Mouse (Mus musculus) ZHBTc4 (cell line): Measurements from ENCODE around the gene Muc13.

Experiments used
- DNase-seq: peaks from one replicate; pipeline ENCODE4 v3.0.0-alpha.2; 2011; ENCODE audit warnings: low read depth, low spot score

The Muc13 gene

DNA sequence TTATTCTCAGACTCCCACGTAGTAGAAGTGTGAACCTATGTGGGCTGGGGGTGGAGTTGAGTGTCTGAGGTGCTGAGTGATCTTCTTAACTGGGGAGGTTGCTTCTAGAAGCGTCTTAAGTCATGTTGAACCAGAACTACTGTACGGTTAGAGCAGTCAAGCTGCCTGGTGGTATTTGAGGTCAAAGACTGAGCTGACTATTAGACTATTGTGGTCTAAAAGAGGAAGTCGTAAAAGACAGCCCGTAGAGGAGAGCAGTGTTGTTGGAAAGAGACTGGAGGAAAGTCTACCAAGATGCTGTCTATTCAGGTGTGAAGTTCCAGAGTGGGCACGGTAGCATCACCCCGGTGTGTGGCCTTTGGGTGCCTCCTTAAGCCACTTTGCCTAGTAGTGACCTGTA, 24.0 kb upstream of the Muc13 start:
- DNase-seq: no peak

DNA sequence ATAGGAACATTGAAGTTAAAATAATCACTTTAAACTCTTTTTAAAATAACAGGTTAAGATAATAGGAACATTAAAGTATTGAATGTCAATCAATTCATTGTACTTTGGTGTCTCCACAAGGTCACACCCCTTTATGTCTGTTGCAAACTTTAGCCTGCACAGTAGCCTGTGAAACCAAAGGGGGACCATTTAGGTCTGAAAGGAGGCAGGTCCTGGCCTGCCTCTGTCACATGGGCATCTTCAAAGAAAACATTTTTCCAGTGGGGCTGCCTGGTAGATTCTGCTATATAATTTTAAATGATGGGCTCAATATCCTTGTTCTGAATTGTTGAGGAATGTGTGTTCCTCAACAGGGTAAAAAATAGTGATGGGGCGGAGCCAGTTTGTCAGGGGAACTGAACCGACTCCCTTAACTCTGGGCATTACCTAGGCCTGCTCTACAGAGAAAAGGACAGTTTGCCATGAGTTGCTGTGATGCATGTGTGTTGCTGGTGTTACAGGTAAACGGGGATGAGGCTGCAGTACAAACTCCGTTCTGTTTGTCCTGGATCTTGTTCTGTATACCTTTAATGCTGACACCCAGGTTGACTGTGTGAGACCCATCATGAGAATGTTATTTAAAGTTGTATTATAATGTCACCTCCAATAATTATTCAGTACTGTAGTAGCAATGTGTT, 22.9 kb upstream of the Muc13 start:
- no peak for DNase-seq

DNA sequence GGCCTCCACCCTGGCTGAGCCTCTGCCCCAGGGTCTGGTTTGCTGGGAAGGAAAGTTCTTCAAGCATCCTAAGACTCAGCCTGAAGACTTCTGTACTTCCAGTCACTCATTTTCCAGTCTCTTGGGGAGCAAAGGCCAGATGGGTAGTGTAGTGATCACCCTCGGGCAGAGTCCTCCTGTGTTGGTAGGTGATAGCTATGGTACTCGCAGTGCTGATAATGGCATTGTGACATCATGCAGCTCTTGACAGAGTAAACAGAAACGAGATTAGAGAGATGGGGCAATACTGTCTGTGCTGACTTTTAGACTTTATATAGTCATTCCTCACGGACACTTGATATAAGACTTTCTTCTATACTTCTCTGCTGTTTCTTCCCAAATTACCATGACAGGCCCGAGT, 21.0 kb upstream of the Muc13 start:
- DNase-seq: no peak

DNA sequence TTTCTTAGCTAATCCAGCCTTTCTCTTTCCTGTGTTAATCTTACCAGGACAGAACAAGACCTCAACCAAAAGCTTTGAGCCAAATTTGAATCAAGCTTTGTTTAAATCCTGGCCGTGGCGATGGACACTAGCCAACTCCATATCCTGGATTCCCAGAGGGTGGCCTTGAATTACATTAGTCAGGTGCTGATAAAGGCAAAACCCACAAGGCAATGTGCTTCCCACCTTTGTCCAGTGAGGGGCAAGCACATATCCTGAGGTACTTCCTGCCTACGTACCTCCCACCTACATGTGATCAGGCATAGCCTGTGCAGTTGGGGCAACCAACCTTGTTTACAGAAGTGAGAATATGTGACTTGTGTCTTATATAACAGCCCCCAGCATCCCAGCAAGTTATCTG, 18.9 kb upstream of the Muc13 start:
- no peak for DNase-seq

DNA sequence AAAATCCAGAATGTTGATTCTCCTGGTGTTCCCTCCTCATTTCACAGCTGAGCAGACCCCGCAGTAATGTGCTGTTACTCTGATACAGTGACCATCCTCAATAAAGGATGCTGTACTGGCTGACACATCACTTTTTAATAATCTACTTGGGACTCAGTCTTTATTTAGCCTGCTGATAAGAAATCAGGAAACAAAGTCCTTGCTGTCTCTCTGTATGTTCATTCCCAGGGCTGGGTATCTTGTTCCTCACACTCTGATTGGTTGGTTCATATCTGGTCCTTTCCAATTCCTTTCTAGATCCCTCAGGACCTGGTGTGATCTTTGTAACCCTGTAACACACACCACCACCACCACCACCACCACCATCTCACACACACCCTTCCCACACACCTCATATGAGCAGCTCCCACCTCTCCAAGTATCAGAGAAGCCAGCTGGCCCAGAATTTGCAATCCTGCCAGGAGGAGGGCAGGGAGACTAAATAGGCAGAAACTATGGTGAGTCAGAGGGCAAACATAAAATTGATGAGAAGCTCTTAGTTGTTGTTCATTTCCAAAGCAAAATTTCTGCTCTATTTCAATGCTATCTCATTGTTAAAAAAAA, 18.0 kb upstream of the Muc13 start:
- no peak for DNase-seq

DNA sequence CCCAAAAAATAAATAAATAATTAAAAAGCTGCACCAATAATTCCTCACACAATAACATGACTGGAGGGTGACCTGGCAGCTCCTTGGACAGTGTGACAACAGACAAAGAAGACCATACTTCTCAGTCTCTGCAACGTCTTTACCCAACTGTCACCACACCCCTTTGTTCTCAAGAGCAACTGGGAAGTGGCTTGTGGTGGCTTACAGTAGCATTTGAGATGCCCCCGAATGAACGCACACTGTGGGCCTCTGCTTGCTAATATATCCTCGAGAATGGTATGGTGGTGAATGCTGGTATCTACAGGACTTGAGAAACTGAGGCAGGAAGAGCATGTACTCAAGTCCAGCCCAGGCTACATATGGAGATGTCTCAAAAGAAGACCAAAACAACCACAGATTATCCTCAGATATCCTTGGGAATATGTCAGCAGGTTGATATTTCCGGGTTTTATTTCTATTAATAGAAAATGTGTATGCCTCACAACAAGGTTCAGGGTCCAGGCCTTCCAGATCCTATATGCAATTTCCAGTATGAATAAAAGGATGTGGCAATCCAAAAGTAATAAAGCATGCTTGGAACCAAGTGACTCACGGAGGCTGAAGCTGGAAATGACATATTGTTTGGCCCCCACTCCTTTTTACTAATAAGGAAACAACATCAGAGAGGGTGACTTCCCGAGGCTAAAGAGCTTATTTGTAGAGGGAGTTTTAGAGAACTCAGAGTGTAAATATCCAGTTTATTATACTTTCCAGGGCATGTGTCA, 16.9 kb upstream of the Muc13 start:
- DNase-seq: no peak

DNA sequence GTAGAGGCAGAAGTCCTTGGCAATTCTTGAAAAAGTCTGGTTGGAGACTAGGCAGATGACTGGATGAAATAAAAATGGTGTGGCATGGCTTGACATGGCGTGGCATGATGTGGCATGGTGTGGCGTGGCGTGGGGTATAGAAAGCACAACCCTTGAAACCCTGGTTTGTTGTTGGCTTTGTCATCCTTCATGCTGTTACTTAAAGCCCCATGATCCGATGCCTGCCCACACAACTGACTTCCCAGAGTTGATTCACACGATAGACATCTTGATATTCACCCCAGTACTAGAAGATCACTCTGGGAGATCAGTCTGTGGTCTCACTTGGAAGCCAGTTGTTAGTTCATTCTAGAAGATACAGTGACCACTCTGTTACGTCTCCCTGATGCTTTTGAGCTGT, 16.2 kb upstream of the Muc13 start:
- no peak for DNase-seq

DNA sequence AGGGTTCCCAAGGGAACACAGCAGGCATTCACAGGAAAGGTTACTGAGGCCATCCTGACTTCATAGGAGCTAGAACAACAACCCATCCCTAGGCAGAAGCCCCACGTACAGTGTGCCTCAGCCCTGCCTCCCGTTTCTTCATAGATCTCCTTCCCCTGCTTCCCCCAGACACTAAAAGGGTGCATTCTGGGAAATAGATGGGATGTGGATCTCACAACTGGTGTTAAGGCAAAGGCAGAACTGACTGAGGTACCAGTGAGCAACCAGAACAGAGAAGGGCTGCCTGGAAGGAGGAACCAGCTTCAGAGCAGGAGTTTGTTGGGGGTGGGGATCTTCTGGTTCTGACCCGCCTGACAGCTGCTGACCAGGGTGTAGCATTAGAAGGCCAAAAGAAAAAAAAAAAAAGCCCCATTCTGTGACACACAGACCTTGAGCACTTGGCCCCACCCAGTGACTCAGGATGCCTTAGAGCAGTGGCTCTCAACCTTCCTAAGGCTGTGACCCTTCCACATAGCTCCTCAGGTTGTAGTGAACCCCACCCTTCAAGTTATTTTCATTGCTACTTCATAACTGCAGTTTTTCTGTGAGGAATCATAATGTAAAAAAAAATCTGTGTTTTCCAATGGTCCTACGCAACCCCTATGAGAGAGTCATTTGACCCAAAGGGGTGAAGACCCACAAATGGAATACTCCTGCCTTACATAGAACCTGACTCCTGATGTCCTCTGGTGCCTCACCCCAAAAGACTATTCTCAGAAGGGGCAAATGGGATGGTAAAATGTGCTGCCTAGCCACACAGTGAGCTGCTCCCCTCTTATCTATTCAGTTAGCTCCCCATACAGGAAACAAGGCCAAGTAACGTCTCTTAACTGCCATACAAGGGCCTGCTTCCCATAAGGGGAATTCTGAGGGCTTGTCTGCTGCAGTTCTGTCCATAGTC, 11.8 kb upstream of the Muc13 start:
- DNase-seq: peak; percentile 19

DNA sequence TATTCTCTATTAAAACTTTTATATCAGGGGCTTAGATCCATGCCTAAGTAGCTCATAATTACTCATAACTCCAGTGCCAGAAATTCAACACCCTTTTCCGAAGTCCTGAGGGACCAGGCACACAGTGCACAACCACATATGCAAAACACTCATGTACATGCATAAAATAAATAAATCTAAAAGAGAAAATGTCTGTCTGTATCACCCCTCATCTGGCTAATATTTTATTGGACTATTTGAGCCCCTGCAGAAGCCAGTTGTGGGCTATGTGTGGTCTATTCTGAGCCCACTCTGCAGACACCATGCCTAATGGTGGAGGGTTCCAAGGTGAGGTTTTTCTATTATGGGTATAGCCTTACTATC, 11.1 kb upstream of the Muc13 start:
- DNase-seq: no peak

DNA sequence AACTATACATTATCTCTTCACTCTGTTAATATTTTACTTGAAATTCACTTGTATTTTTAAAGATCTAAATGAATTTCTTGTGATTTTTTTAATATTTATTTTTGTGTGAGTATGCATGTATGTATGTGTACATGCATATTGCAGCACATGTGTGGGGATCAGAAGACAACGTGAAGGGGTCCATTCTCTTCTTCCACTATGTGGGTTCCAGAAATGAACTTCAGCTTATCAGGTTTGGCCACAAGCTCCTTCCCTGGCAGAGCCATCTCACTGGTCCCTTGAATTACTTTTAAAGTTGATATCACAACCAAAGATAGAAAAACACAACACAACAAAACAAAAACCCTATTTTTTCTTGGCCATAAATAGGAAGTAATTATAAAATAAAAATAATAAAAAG, 9.3 kb upstream of the Muc13 start:
- DNase-seq: no peak

DNA sequence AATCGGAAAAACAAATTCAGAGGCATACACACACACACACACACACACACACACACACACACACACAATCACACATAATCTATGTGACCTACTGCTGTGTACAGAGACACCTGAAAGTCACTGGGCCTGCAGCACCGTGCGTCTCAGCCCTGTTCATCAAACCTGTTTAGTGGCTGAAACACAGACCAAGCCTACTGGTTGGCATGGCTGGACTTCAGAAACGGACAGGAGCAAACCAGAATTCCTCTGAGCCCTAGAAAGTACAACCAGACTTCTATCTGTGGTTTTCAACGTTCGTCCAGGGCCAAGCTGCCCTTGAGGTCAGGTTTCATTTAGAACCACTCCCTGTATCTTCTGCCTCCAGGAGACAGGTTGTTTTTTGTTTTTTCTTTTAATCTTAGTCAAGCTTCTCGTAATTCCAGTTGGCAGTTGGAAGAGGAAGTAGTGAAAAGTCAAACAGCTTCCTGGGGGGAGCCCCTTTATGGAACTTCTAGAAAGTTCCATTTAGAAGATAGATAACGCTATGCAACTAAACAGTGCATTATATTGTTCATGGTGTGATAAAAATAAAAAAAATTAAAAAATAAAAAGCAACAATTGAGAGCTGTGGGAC, 8.6 kb upstream of the Muc13 start:
- DNase-seq: no peak

DNA sequence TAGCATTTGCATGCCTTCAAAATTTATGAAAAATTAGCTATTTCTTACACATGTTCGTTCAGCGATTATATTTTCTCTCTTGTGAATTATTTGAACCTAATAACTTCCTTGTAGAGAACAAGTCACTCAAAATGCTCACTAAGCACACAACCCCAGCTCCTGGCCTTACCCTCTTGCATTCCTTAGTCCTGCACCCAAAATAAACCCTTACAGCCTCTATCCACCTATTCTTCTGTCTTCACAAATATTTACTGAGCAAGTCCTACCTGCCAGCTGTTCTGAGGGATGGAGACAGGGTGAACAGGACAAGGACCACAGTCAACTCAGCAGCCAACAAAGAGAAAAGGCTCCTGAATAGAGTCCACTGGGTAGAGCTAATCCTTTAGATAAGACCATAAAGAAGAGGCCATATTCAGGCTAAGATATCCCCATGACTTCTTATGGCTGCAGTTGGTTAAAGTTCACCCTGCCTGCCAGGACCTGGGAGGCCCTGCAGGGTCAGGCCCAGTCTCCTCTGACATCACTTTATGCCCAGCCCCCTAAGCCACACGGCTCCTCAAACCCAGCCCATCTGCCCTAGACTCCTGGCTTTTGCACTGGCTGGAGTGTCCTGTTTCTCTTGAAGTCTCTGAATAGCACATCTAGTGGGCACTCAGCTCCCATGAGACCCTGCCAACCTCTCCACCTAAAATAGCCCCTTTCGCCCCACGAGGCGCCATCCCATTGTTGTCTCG, 7.0 kb upstream of the Muc13 start:
- no peak for DNase-seq

DNA sequence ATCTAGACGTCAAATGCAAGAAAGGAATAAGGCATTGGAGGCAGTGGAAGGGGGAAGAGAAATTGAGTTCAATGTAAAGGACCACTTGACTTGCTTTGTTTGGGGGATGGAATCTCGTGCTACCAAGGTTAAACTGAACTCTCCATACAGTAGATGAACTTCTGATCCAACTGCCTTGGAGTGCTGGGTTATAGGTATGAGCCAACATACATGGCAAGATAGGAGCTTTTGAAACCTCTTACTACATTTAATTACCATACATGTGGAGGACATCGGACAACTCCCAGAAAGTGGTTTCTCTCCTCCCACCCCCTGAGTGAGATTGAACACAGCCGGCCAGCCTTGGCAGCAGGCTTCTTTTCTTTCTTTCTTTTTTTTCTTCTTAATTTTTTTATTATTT, 1.3 kb downstream of the Muc13 start:
- no peak for DNase-seq

DNA sequence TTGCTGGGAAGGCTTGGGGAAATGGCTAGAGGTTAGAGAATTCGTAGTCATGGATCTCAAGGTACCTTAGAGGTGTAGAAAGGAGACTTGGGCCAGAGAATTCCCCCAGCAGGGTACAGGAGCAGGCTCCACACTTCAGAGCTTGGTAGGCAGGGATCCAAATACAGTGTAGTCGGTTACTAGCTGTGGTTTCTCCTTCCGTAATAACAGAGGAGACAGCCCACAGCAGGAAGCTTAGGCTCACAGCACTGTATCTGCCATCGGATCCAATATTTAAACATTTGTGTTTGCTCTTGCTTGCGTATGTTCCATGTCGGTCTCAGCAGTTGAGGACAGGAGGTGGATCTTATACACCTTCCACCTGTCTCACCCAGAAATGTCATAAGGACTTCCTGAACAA, 2.0 kb downstream of the Muc13 start:
- no peak for DNase-seq

DNA sequence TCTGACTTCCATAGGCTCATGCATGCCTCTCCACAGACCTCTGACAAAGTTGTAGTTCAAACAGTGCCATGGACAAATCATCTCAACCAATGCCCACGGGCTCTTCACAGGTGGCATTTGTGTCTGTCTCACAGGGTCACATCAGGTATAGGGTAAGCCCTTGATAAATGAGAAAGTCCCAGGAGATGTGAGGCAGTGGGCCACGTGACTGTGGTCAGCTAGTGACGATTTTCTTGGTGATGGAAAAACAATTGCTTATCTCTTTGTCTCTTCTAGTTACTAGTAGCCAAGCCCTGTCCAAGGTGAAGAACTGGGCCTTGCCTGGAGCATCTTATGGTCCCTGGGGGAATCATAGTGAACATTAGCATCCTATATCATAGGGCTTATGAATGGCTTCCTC, 2.9 kb downstream of the Muc13 start:
- DNase-seq: no peak

DNA sequence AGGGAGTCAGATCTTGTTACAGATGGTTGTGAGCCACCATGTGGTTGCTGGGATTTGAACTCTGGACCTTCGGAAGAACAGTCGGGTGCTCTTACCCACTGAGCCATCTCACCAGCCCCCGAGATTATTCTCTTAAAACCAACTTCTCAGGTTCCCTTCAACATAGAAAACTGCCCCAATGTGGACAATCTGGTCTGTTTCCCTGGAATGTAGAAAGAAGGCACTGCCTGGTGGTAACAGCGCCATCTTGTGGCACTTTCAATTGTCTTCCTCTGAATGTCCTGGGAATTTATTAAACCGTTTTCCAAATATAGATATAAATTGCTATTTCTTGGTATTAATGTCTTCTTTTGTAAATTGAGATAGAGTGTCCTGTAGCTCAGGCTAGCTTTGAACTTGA, 4.0 kb downstream of the Muc13 start:
- DNase-seq: peak; percentile 73

DNA sequence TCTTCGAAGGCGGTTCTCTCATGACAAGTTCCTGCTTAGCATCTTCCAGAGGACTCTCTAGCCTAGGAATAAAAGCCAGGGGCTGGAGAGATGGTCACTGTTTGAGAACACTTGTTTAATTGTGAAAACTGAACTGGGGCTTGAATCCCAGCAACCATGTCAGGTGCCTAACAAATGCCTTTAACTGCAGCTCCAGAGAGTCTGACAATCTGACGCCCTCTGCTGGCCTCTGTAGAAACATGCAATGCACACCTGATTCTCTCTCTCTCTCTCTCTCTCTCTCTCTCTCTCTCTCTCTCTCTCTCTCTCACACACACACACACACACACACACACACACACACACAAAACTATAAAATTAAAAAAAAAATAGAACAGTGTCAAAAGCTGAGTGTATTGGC, 16.2 kb downstream of the Muc13 start:
- DNase-seq: peak; percentile 53

DNA sequence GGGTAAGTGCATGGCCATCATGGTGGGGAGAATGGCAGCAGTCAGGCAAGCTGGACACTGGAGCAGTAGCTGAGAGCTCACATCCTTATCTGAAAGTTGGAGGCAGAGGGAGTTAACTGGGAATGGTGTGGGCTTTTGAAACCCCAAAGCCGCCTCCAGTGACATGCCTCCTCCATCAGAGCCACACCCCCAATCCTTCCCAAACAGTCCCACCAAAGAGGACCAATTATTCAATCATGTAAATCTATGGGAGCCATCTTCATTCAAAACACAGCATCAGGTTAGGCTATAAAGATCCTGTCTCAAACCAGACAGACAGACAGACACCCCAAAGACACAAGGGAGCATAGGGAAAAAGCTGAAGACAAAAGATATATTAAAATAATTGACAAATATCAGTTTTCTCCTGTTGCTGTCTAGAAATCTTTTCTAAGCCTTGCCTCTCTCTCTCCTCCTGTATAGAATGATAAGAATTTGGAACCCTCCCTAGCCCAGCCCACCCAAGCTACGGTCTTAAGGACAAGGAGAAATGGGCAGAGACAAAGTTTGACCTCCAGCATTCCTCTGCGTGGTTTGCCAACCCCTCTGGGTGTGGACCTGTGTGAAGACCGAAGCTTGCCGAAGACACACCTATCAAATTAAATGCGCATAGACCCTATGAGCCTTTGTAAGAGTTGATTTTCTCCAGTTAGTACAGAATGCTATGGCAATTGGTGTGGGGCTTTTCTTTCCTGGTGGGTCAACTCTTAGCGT, 24.8 kb downstream of the Muc13 start:
- peak; percentile 92 for DNase-seq

DNA sequence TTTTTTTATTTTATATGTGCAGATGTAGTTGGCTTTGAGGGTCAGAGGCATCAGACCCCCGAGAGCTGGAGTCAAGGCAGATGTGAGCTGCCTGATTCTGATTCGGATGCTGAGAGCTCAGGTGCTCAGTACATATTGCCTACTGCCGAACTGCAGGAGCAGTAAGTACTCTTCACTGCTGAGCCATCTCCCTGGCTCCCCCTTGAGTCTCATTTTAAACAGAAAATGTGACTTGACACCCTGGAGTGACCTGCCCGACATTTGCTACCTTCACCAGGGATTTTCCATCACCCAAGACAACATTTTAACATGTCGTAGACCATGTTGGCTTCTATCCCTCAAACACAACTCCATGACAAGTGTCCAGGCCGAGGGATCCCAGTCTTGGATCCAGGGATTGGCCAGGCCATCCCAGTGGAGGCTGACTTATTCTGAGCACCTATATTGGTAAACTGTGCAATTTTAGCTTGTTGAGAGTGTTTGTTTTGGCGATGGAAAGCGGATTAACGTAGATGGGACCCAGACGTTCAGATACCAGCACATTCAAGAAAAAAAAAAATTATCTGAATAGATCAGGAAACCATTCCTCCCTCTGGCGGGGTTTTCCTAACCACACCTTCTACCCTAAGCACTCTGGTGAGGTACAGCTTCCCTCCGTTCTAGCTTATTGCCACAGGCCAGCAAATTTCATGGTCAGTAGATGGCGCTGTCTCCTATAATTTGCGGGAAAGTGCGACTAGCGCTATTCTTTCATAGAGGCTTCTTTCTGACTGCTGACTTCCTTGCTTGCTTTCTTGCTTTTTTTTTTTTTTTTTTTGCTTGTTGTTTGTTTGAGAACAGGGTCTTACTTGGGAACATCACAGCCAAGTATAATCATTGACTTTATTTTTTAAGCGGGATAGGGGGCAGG, 26.7 kb downstream of the Muc13 start:
- peak; percentile 90 for DNase-seq
